Mouse (Mus musculus) brown adipose tissue, adult 24 weeks (tissue): ENCODE measurements around the gene Rasgrp4. TPM values are rescaled to one million over a fixed set of nuclear protein-coding genes. Genes with fewer than 3 reads are reported as not detected.

Experiments
- H3K27ac ChIP-seq: fragments of 200-500 bp; replicated peaks from 2 replicates; pipeline ENCODE4 v1.5.1; 2012; ENCODE audit warnings: low read depth, mild to moderate bottlenecking, low read length
- H3K4me1 ChIP-seq: fragments of 200-500 bp; 2 replicates; pipeline ENCODE4 v1.6.1; 2012; ENCODE audit warnings: low read length, mixed read lengths; ENCODE audit not compliant: control insufficient read depth, insufficient read depth, insufficient read length
- H3K4me3 ChIP-seq: fragments of 200-500 bp; 2 replicates; pipeline ENCODE4 v1.5.1; 2012; ENCODE audit warnings: low read depth, mild to moderate bottlenecking, low read length, moderate library complexity; ENCODE audit not compliant: insufficient read depth
- polyA plus RNA-seq: library from polyadenylated mRNA; stranded (reverse); fragments of >200 nt; gene quantifications from 2 replicates; pipeline ENCODE4 v1.2.4, GENCODE M21; 2012; ENCODE audit not compliant: missing spikeins, insufficient read depth, insufficient read length

The Rasgrp4 gene
- 1.0 and 2.7 TPM in 2 replicates for polyA plus RNA-seq

DNA sequence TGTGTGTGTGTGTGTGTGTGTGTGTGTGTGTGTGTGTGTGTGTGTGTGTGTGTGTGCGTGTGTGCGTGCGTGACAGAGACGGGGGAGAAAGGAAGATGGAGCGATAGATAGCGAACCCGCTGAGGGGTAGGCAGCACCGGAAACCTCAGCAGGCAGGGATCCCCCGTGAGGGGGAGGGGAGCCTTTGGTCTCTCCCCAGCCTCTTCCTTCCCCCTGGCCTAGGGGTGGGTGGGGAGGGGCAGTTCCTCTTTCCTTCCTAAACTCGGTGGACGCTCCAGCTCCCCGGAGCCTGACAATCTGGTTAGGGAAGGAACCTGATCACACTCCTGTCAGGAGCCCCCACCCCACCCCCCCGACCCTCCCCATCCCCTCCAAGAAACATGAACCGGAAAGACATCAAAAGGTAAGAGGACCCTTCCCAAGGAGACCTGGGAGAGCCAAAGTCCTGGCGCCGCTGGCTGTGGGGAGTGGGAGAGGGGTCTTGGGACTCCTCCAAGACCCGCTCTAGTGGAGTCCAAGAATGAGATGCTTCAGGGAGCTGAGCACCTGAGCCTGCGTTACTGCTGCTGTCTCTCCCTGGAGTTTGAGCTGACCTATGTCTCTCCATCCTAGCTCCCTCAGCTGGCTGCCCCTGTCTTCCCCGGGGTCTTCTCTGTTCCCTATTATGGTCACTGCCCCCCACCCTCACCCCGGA is at the start of gene Rasgrp4:
Gene Rasgrp4 (plus strand): TSS at position 159 of the 694 bp plus-strand sequence.
- Histone ChIP-seq H3K4me1 (no peaks in the 10 kb centered on the region), H3K27ac (no peak within 1 kb of the TSS; the same call in 1 of the 2 replicates), H3K4me3 (peak within 1 kb of the TSS; percentile 53)

DNA sequence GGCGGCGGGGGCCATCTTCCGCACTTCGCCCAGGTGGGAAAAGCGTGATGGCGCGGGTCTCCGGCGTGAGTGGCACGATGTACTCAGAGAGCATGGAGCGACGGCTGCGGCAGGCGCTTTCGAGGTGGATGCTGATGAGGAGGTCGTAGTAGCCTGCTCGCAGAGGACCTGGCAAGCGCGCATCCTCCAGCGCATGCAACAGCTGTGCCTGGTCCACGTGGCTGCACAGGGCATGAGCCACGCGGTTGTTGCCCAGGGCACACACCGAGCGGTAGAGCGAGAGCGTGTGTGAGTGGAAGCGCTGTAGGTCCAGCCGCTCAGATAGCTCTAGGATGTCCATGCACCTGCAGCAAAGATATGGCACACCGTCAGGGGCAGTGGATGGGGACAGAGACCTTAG is 48.7 kb upstream of the Rasgrp4 start:
- Histone ChIP-seq H3K4me3 (no peak overlapping the region), H3K27ac (no peak overlapping the region), H3K4me1 (no peaks in the 10 kb centered on the region)

DNA sequence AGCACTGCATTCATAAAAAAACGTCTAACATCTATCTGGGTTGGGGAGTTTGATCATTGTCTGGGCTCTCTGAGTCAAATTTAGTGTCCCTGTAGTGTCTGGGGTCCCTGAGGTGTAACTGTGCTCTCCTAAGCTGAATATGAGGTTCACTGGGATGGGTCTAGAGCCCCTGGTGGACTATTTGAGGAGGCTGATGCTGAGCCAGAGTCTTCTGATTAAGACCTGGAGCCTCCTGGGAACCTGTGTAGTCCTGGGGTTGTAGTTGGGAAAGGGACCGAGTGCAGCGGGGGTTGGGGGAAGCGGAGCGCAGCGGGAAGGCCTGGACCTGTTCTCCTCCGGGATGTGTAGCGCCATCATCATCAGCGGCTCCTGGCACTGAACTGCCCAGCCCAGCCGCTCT is 47.7 kb upstream of the Rasgrp4 start:
- no peaks in the 10 kb centered on the region for H3K4me1 ChIP-seq
- no peak overlapping the region for H3K4me3 ChIP-seq
- no peak overlapping the region for H3K27ac ChIP-seq

DNA sequence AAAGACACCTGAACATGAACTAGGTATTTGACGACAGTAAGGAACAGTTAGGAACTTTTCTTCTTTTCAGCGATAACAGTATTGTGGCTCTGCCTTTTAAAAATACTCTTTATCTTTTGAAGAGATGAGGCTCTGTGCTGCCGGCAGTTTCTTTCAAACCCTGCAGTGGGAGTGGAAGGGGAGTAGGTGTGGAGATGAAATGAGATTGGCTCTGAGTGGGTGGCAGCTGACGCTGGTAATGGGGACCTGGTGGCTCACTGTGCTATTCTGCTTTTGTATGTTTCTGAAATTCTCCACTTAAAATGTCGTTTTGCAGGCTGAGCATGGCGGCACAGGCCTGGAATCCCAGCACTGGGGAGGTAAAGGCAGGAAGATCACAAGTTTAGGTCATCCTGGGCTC is 45.8 kb upstream of the Rasgrp4 start:
- Histone ChIP-seq H3K4me1 (no peaks in the 10 kb centered on the region), H3K4me3 (no peak overlapping the region), H3K27ac (no peak overlapping the region)

GRCm38 (mm10) chr7:29097131-29097530 is 37.5 kb upstream of the Rasgrp4 start:
- Histone ChIP-seq H3K27ac (no peak overlapping the region), H3K4me1 (no peaks in the 10 kb centered on the region), H3K4me3 (no peak overlapping the region)

DNA sequence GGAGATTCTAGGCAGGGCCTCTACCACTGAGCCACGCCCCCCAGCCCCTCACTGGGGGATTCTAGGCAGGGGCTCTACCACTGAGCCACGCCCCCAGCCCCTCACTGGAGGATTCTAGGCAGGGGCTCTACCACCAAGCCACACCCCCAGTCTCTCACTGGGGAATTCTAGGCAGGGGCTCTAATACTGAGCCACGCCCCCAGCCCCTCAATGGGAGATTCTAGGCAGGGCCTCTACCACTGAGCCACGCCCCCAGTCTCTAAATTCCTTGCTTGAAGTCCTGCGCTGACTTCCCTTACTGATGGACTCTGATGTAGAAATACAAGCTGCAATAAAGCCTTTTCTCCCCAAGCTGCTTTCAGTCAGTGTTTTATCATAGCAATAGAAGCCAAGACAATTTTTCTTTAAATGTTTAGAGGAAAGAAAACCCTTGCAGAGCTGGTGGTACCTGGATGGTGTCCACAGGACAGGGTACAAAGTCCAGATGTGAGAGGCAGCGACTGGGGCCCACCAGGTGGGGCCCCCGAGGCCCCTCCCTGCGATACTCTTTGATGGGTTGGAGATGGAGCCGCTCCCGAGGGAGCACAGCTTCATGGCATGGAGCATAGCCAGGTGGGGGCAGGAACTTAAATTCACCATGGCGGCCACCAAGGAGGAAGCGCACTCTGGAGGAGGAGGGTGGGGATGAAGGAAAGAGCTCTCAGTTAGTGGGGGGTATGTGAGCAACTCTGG is 33.2 kb upstream of the Rasgrp4 start:
- H3K27ac ChIP-seq = no peak overlapping the region
- no peak overlapping the region for H3K4me3 ChIP-seq
- no peaks in the 10 kb centered on the region for H3K4me1 ChIP-seq

GRCm38 (mm10) chr7:29108992-29109955 is 25.4 kb upstream of the Rasgrp4 start:
- no peak overlapping the region for H3K4me3 ChIP-seq
- H3K4me1 ChIP-seq = no peaks in the 10 kb centered on the region; the same call in 1 of the 2 replicates
- no peak overlapping the region for H3K27ac ChIP-seq

DNA sequence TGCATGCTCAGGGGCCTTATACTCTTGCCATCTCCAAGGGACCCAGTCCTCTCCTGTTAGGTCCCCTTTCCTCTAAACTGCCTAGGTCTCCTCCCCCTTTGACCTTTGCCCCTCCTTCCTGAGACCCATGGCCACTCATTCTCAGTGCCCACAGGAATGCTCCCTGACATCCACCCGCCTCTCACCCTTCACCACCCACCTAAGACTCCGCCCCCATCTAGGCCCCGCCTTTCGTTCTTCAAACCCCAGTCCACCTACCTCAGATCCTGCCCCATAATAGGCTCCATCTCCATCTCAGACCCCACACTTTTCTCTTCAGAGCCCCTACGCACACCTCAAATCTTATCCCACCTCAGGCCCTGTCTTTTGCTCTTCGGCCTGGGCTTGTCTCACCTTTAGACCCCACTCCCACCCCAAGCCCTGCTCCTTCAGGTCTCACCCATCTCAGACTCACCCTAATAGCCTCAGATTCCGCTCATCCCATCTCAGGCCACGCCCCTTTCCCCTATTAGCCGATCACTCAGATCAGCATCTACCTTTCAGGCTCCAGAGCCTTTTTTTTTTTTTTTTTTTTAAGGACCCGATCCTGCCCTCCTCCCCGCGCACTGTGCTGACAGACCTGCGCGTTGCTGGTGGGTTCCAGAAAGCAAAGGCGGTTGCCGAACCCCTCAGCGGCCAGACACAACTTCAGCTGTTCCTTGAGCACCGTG is 16.4 kb upstream of the Rasgrp4 start:
- no peak overlapping the region for H3K4me3 ChIP-seq
- H3K4me1 ChIP-seq = no peaks in the 10 kb centered on the region
- H3K27ac ChIP-seq = no peak overlapping the region

DNA sequence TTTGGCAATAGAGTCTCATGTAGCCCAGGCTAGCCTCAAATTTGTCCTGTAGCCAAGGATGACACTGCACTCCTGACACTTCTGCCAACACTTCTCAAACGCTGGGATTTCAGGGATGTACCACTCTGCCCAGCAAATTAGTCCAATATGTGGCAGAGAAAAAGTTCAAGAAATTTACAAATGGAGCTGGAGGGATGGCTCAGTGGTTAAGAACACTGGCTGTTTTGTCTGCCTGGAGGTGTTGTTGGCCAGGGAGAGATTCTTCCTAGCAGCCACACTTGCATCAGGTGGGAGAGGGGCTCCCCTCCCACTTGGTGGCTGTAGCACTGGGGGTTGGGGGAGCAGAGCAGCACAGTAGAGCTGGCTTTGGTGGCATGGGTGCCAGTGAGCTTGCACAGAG is 15.1 kb upstream of the Rasgrp4 start:
- no peak overlapping the region for H3K27ac ChIP-seq
- no peak overlapping the region for H3K4me3 ChIP-seq
- no peaks in the 10 kb centered on the region for H3K4me1 ChIP-seq

DNA sequence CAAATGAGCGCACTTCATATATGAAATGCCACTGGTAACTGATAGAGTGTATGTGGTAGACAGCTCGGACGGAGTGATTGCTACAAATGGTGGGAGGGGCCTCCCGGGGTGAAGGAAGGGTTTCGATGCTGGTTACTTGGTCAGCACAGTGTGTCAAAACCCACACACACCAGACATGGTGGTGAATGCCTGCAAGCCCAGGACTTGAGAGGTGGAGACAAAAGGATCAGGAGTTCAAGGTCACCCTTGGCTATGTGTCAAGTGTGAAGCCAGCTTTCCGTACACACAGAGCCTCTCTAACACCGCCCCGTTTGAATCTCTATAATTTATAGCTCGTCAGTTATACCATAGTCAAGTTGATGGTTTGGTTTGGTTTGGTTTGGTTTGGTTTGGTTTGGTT is 11.8 kb upstream of the Rasgrp4 start:
- no peak overlapping the region for H3K27ac ChIP-seq
- no peak overlapping the region for H3K4me3 ChIP-seq
- H3K4me1 ChIP-seq = peaks cover 3% of the 10 kb centered on the region; the same call in 1 of the 2 replicates

DNA sequence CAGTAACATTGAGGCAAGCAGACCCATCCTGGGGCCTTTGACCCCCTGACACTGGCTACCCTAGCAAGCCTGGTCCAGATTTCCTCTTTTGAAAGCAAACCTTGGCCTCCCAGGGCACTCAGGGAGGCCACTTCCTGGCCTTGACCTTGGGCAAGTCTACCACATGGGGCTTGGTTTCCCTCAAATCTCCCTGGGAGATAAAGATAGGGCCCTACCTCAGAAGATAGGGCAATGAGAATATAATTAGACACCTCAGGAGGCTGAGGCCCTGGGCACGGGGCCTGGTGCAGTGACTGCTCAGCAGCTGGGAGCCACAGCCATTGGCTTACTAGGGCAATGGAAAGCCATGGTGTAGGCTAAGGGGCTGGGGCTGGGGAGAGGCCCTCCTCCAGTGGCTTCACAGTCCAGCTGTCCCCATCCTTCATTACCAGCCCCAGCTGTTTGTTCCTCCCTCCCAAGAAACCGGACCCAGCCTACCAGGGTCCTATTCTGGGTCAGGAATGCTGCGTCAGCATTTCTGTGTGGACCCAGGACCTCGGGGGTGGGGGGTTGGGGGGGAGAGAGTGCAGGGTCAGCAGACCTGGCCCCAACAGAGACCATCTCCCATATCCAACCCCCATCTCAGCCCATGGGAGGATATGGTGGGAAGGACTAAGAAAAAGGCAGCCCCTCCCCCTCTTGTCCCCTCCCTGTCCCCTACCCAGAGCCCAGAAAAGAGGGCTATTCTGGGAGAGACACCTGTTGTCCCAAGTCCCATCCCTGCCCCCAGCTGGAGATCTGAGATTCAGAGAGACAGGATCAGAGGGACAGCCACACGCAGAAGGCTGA is 10.9 kb upstream of the Rasgrp4 start:
- H3K4me3 ChIP-seq = no peak overlapping the region
- peaks cover 3% of the 10 kb centered on the region; the same call in 1 of the 2 replicates for H3K4me1 ChIP-seq
- no peak overlapping the region for H3K27ac ChIP-seq

- Histone ChIP-seq H3K4me3 (no peak within 1 kb of the TSS; the same call in 1 of the 2 replicates), H3K4me1 (peaks cover 3% of the 10 kb centered on the region; the same call in 1 of the 2 replicates), H3K27ac (no peak within 1 kb of the TSS)
These were observed 9.7 kb upstream of the Rasgrp4 start, which contains the start of gene Ryr1 for GRCm38 (mm10) chr7:29124970-29125369. TSS of gene Ryr1 (minus strand) at chr7:29125179.

DNA sequence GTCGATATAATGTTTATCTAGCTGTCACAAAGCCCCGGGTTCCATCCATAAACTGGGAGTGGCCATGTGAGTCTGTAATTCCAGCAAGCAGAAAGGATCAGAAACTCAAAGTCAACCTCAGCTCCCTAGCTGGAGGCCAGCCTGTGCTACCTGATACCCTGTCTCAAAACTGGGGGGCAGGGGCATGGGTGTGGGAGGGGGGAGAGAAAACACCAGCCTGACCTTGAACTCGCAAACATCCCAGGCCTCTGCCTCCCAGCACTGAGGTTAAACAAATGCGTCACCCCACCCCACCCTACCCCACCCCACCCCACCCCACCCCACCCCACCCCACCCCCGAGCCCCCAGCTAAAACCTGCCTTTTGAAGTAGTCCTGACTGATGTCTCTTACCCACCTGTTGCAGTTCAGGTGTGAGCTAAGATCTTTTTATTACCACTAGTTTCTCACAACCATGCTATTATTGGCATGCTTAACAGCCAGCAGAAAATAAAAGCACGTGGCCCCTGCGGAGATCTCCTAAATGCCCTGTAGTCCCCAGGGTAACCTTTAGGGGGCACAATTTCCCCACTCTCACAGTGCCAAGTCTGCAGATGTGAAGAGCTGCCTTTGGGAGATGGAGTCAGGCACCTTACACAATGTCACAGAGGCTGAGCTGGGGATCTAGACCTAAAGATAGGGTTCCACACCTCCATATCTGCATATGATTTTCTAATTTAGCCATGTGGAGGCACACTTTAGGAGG is 8.3 kb upstream of the Rasgrp4 start:
- Histone ChIP-seq H3K27ac (no peak overlapping the region), H3K4me3 (no peak overlapping the region), H3K4me1 (peaks cover 3% of the 10 kb centered on the region; the same call in 1 of the 2 replicates)
